Mouse (Mus musculus) kidney, adult 11 months (tissue): ENCODE data around the gene Nat14.

Source experiments
- DNase-seq: peaks from one replicate; pipeline ENCODE4 v3.0.0; 2022

Nat14 gene

DNA sequence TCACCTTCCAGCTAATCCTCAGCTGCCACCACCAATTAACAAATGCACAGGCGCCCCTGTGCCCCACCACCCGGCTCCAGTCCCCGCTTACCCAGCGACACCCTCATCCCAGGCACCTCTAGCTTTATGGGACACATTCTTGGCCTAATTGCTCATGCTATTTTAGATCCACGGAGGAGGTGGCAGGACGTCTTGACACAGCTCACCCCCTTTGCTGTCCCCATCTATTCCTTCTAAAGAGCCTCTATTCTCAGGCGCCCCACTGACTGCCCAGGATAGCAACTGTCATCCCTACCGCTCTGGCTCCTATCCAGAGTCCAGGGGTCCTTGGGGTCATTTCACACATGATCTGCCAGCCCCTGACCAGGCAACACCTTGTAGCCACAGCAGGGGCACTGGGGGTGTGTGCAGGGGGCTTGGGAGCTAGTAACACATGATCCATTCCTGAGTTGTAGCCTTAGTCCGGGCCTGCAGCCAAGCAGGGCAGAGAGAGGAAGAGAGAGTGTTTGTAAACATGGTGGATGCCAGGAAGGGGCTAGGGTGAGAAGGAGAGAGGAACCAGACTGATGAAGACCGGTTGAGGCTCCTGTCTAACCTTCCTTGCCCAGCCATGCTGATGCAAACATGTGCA is 32.1 kb downstream of the Nat14 start:
- DNase-seq: no peak

DNA sequence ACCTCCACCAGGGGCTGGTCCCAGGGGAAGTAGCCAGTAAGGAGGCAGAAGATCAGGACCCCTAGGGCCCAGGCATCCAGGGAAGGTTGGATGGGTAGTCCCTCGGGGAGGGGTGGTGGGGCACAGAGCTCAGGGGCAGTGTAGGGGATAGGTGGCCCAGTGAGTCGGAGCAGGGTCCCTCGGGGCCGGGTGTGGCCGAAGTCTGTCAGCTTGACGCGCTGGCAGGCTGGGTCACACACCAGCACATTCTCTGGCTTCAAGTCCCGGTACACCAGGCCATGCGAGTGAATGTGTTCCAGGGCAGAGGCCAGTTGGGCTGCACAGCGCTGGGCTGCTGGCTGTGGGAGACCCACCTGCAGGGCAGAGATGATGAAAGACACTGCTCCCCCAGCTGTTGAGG is 35.5 kb downstream of the Nat14 start:
- no peak for DNase-seq

DNA sequence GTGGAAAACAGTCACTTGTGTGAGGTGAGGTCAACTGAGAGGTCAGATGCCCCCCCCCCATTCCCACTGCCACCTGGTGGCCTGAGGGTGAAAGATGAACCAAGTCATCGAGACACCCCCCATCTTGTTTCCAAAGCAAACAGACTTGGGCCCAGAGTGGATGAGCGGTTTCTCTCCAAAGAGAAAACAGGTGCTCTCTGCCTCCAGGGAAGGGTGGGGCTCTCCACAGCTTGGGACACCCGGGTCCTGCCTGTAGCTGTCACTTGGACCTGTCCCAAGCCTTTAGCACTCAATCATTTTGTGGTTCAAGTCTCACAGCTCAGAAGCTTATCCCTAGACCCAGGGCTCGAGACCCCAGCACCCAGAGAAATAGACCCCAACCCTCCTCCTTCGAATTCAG is 41.7 kb downstream of the Nat14 start:
- DNase-seq: no peak

DNA sequence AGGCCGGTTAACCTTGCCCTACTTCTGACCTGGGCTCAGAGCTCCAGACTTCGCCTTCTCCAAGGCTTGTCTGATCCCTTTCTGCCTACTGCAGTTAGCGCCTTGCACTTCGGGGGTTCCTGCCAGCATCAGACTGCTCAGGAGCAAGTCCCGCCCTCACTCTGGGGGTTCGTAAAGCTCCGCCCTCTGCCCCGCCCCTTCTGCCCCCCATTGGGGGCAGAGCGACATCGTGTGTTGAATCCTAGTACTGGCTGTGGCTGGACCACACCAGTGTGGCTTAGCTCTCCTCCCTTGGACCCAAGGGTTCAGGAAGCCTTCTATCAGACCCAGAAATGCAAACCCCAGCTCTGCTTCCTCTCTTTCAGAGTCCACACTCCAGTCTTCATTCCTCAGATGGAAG is 42.4 kb downstream of the Nat14 start, which contains the start of gene Sbk2:
TSS of gene Sbk2 (minus strand) at position 135 of the 400 bp plus-strand sequence.
- DNase-seq: peak; percentile 64

DNA sequence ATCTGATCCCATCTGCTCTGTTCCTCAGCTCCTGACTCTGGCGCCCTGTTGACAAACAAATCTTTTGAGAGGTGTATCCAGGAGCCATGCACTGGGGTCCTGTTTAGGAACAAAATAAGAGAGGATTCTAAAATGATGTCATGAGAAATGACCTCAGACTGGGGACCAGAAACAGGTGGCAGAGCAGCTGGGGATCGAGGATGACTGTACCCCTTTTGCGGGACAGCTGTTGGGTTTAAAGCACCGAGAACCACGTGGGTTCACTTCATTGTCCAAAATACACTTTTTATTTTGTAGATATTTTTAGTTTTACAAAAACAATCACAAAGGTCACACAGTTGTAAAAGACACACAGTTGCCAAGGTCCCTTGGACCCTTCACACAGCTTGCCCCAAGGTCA is 43.2 kb downstream of the Nat14 start:
- DNase-seq: no peak

DNA sequence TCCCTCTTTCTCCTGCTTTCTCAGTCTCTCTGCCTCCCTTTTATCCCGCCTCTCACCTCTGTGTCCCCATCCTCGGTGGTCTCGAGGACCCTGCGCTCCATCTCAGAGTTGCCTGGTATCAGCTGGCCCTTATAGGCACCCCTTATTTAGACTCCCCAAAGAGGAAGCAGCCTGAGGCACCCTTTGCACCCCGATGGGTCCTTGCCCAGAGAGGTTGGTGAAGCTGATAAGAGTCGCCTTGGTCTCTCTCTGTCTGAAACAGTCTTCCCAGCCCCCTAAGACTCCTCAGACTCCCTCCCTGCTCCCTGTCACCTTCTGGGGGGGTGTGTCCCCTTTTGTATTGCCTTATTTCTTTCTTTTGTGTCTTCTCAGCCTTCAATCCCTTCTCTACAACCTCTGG is 49.2 kb downstream of the Nat14 start, which contains the start of gene Sbk3:
TSS of gene Sbk3 (minus strand) at position 101 of the 400 bp plus-strand sequence.
- DNase-seq: no peak

DNA sequence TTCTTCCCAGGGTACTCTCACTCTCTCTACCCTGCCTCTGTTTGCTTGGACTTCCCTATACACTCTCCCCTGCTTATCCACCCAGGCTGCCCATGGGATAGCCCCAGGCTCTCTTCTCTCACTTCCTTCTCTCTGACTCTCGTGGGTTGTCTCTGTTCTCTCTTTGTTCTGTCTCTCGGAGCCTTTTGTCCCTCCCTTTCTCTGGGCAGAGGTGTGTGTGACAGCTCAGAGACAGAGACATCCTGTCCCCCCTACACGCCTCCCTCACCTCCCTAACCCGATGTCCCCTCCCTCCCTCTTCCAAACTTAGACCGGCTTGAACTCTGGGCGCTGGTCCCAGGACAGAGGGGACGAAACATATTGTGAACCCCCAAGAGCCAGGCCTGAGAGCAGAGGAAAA is 49.9 kb downstream of the Nat14 start:
- no peak for DNase-seq

DNA sequence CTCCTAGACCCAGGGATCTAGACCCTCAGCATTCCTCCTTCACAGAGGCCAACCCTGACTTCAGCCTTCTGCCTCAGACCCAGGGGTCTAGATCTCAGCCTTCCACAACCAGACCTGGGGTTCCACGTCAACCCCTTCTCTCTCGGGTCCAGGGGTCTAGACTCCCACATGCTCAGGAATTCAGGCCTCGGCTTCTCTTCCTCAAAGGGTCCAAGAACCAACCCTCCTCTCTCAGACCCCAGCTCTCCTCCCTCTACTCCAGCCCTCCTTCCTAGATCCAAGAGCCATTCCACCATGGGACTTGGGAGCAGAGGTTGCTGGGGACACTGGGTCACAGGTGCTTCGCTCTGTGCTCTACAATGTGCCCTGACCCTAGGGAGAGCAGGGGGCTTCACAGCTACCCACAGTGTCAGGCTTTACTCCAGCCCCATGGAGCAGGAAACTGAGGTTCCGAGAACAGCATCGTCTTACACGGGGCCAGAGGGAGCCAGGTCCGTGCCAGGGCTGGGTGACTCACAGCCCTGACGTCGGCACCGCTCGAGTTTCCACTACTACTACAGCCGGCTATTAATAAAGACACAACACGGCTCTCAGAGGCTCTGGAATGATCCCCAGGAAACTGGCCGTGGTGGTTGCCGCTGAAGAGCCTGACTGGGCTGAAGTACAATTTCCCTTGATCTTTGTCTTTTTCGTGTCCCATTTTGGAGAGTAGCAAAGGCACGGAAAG is 50.7 kb downstream of the Nat14 start:
- DNase-seq: no peak
